Mouse (Mus musculus) cerebellum, adult 2 months (tissue): ENCODE data around the gene Akap12.

Source experiments
- CTCF ChIP-seq: fragments of 200-500 bp; IDR thresholded peaks from 2 replicates; pipeline ENCODE4 v1.5.1; 2011; ENCODE audit warnings: low read depth, mild to moderate bottlenecking, control low read depth, low read length, moderate library complexity, borderline replicate concordance; ENCODE audit not compliant: insufficient read depth
- POLR2A ChIP-seq: fragments of 200-500 bp; IDR thresholded peaks from 2 replicates; pipeline ENCODE4 v1.6.1; 2011; ENCODE audit warnings: low read length, control low read depth, borderline replicate concordance; ENCODE audit not compliant: insufficient read depth

DNA sequence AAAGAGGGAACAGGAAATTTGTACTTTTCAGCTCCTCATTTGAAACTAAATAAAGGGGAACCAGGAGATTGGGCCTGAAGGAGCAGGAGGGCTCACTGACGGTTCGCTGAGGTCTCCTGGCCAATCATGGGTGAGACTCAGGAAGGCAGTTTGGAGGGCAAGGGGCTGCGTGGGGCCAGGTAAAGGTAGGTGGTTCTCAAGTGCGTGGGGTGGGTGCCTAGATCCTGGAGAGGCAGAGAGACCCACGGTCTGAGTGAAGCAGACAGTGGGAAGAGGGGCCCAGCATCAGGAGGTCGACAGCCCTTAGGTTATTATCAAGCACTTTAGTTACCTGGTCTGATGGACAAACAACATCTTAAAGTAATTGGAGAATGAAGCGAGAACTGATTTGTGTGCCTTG is 108.1 kb downstream of the Akap12 start:
- TF ChIP-seq POLR2A (no peak), CTCF (no peak)
